Mouse (Mus musculus): ENCODE results near the gene Olfr322. TPM values are rescaled to one million over a fixed set of nuclear protein-coding genes. Genes with fewer than 3 reads are reported as not detected.

Olfr322 gene
- not detected in 2 replicates for total RNA-seq (2014; fragmentation: Nextera tagmentation)
- total RNA-seq (2017): not detected in 2 replicates

GRCm38 (mm10) chr11:58658596-58658995 lies at the start of gene Olfr322:
TSS of gene Olfr322 (plus strand) at chr11:58658782.
- no peak for ATAC-seq (replicated peaks; ENCODE audit: poor library complexity, severe bottlenecking)

GRCm38 (mm10) chr11:58613359-58613758 lies 45.2 kb upstream of the Olfr322 start:
- no peak for ATAC-seq (replicated peaks; ENCODE audit: poor library complexity, severe bottlenecking)

GRCm38 (mm10) chr11:58614526-58614925 lies 44.1 kb upstream of the Olfr322 start:
- no peak for ATAC-seq (replicated peaks; ENCODE audit: poor library complexity, severe bottlenecking)

- ATAC-seq (replicated peaks; ENCODE audit: poor library complexity, severe bottlenecking): no peak
These were observed 42.6 kb upstream of the Olfr322 start, which contains the start of gene 2210407C18Rik for GRCm38 (mm10) chr11:58615975-58616374. TSS of gene 2210407C18Rik (minus strand) at chr11:58616075.

- ATAC-seq (replicated peaks; ENCODE audit: poor library complexity, severe bottlenecking): no peak
These were observed 40.2 kb upstream of the Olfr322 start for GRCm38 (mm10) chr11:58618369-58618768.

GRCm38 (mm10) chr11:58618793-58619192 lies 39.8 kb upstream of the Olfr322 start:
- no peak for ATAC-seq (replicated peaks; ENCODE audit: poor library complexity, severe bottlenecking)

GRCm38 (mm10) chr11:58626146-58626545 lies 32.4 kb upstream of the Olfr322 start:
- peak; percentile 52; the same call in 1 of the 2 replicates for ATAC-seq (replicated peaks; ENCODE audit: poor library complexity, severe bottlenecking)

GRCm38 (mm10) chr11:58630401-58630800 lies 28.2 kb upstream of the Olfr322 start, which contains the start of gene Olfr323:
TSS of gene Olfr323 (minus strand) at chr11:58630501.
- ATAC-seq (replicated peaks; ENCODE audit: poor library complexity, severe bottlenecking): no peak

- no peak for ATAC-seq (replicated peaks; ENCODE audit: poor library complexity, severe bottlenecking)
These were observed 23.7 kb upstream of the Olfr322 start for GRCm38 (mm10) chr11:58634878-58635277.

GRCm38 (mm10) chr11:58636376-58636977 lies 22.1 kb upstream of the Olfr322 start:
- ATAC-seq (replicated peaks; ENCODE audit: poor library complexity, severe bottlenecking): peak; percentile 72

- no peak for ATAC-seq (replicated peaks; ENCODE audit: poor library complexity, severe bottlenecking)
These were observed 20.3 kb upstream of the Olfr322 start for GRCm38 (mm10) chr11:58638176-58638701.

- ATAC-seq (replicated peaks; ENCODE audit: poor library complexity, severe bottlenecking): peak; percentile 65
These were observed 18.2 kb upstream of the Olfr322 start, which contains the start of gene Trim58 for GRCm38 (mm10) chr11:58640272-58640867. TSS of gene Trim58 (plus strand) at chr11:58640465.

GRCm38 (mm10) chr11:58641057-58641456 lies 17.5 kb upstream of the Olfr322 start:
- no peak for ATAC-seq (replicated peaks; ENCODE audit: poor library complexity, severe bottlenecking)

GRCm38 (mm10) chr11:58641638-58642358 lies 16.8 kb upstream of the Olfr322 start:
- peak; percentile 38; the same call in 1 of the 2 replicates for ATAC-seq (replicated peaks; ENCODE audit: poor library complexity, severe bottlenecking)

GRCm38 (mm10) chr11:58643350-58643749 lies 15.2 kb upstream of the Olfr322 start:
- peak; percentile 69 for ATAC-seq (replicated peaks; ENCODE audit: poor library complexity, severe bottlenecking)

- ATAC-seq (replicated peaks; ENCODE audit: poor library complexity, severe bottlenecking): no peak
These were observed 3.4 kb upstream of the Olfr322 start for GRCm38 (mm10) chr11:58655151-58655550.

GRCm38 (mm10) chr11:58669252-58669651 lies 10.7 kb downstream of the Olfr322 start:
- no peak for ATAC-seq (replicated peaks; ENCODE audit: poor library complexity, severe bottlenecking)

GRCm38 (mm10) chr11:58671825-58672224 lies 13.2 kb downstream of the Olfr322 start:
- no peak for ATAC-seq (replicated peaks; ENCODE audit: poor library complexity, severe bottlenecking)

GRCm38 (mm10) chr11:58680799-58681198 lies 22.2 kb downstream of the Olfr322 start, which contains the start of gene Olfr320:
TSS of gene Olfr320 (plus strand) at chr11:58681099.
- no peak for ATAC-seq (replicated peaks; ENCODE audit: poor library complexity, severe bottlenecking)

GRCm38 (mm10) chr11:58698862-58699261 lies 40.3 kb downstream of the Olfr322 start, which contains the start of gene Olfr319:
TSS of gene Olfr319 (plus strand) at chr11:58699162.
- ATAC-seq (replicated peaks; ENCODE audit: poor library complexity, severe bottlenecking): no peak

GRCm38 (mm10) chr11:58709086-58709485 lies 50.5 kb downstream of the Olfr322 start:
- no peak for ATAC-seq (replicated peaks; ENCODE audit: poor library complexity, severe bottlenecking)
